Mouse (Mus musculus): ENCODE data around the gene Cenpf. TPM values are rescaled to one million over a fixed set of nuclear protein-coding genes. Genes with fewer than 3 reads are reported as not detected.

Cenpf gene
- polyA plus RNA-seq, 1 experiment from 2014 or later = 58.6 TPM

Other genes with a start within 250 kb of the Cenpf start
- 0.41 and 0.44 TPM in 2 replicates for gene Ptpn14, start 40.2 kb upstream of the Cenpf start, polyA plus RNA-seq (2015; fragmentation: Nextera tagmentation; extraction: Ambion mirVana)
- 40.7 and 40.8 TPM in 2 replicates for gene Smyd2, start 234.3 kb upstream of the Cenpf start, polyA plus RNA-seq (2015; fragmentation: Nextera tagmentation; extraction: Ambion mirVana)

Data from liver, embryonic 13.5 days (tissue).